Mouse (Mus musculus): ENCODE measurements around the gene Nus1. TPM values are rescaled to one million over a fixed set of nuclear protein-coding genes. Genes with fewer than 3 reads are reported as not detected.

Gene Nus1
- 7.3 and 10.6 TPM in 2 replicates for polyA plus RNA-seq (2012; rRNA removed)

DNA sequence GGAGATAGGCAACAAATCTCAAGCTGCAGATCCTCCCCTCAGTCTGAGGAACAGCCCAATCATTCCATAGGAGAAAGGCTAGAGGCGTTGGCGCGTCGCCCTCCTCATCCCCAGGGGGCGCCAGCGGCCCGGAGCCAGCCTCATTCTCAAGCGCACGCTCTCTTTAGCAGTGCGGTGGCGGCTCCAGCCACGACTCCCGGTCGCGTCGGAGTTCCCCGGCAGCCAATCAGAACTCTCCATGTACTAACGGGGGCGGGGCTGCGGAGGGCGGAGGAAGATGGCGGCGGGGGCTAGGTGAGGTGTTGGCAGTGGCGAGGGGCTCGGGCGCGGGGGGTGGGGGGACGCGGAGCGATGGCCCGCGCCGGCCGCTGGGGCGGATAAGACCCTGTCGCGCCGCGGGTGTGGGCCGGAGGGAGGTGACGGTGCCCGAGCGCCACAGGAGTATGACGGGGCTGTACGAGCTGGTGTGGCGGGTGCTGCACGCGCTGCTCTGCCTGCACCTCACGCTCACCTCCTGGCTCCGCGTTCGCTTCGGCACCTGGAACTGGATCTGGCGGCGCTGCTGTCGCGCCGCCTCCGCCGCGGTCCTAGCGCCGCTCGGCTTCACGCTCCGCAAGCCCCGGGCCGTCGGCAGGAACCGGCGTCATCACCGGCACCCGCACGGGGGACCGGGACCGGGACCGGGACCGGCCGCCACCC is at the start of gene Nus1:
TSS of gene Nus1 (plus strand) at position 249 of the 699 bp plus-strand sequence.
- peak; percentile 92 for TF ChIP-seq CTCF (IDR thresholded peaks at IDR 0.05; ENCODE audit: extremely low read depth, insufficient read depth, insufficient read length, insufficient replicate concordance)
- TF ChIP-seq POLR2A (IDR thresholded peaks at IDR 0.05; ENCODE audit: low read depth, low read length), result peak; percentile 22
- DNase-seq (ENCODE audit: low read depth in 1 of 2, low spot score in 2 of 2), result peak; percentile 89 to 92
- H3K4me3 ChIP-seq (ENCODE audit: extremely low read depth, insufficient read depth, insufficient read length), result peak within 1 kb of the TSS; percentile 87
- WGBS, result 1% methylated on average over 76 of the region's 79 CpGs
- no peaks in the 10 kb centered on the region for H3K27me3 ChIP-seq (ENCODE audit: control insufficient read depth, insufficient read depth, low read length)
- no peaks in the 10 kb centered on the region for H3K36me3 ChIP-seq (ENCODE audit: control insufficient read depth, insufficient read depth, low read length)
- H3K4me1 ChIP-seq (ENCODE audit: control insufficient read depth, insufficient read depth, insufficient read length), result peaks cover 9% of the 10 kb centered on the region
- H3K27ac ChIP-seq (ENCODE audit: insufficient read depth, low read length), result peak within 1 kb of the TSS; percentile 79

DNA sequence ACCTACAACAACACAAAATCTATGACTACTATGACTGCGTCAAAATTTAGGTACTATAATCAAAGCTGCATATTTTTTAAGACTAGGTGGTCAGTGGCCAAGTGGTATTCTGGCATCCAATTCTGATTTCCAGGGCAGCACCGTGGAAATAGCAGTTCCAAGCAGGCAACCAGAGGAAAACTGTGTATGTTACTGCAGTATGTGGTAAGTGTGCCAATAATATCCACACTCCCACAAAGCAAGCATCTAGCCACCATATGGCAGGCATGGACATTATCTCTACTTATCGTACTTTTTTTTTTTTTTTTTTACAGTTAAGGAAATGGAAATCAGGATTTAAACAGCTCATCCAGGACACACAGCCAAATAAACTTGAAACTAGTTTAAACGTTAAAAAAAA is 49.0 kb upstream of the Nus1 start:
- no peak overlapping the region for H3K27ac ChIP-seq (ENCODE audit: insufficient read depth, low read length)
- H3K27me3 ChIP-seq (ENCODE audit: control insufficient read depth, insufficient read depth, low read length), result no peaks in the 10 kb centered on the region
- DNase-seq (ENCODE audit: low read depth in 1 of 2, low spot score in 2 of 2), result no peak
- 0 out of 2 replicates have a peak, but pooled peaks cover 1% of the 10 kb centered on the region for H3K36me3 ChIP-seq (ENCODE audit: control insufficient read depth, insufficient read depth, low read length)
- TF ChIP-seq POLR2A (IDR thresholded peaks at IDR 0.05; ENCODE audit: low read depth, low read length), result no peak
- no peak for TF ChIP-seq CTCF (IDR thresholded peaks at IDR 0.05; ENCODE audit: extremely low read depth, insufficient read depth, insufficient read length, insufficient replicate concordance)
- H3K4me1 ChIP-seq (ENCODE audit: control insufficient read depth, insufficient read depth, insufficient read length), result no peaks in the 10 kb centered on the region; the same call in 1 of the 2 replicates
- WGBS, result 88% methylated on average over 4 of the region's 4 CpGs
- no peak overlapping the region for H3K4me3 ChIP-seq (ENCODE audit: extremely low read depth, insufficient read depth, insufficient read length)

DNA sequence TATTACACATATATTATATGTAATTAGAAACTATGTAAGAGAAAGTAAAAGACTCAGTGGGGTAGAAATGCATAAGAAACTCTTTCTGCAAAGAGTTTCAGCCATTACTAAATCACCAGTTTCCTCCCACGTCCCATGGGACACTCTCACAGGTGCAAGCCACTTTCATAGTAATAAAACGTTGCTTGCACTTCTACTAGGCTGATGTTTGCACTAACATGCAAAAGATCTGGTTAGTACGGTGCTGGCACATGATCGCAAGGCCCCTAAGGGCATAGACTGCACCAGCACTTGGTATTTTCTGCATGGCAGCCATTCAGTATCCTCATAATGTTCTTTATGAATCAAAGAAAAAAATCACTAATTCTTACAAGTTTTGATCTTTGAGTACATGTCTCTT is 43.5 kb upstream of the Nus1 start:
- Histone ChIP-seq H3K27ac (ENCODE audit: insufficient read depth, low read length) (no peak overlapping the region), H3K36me3 (ENCODE audit: control insufficient read depth, insufficient read depth, low read length) (no peaks in the 10 kb centered on the region), H3K4me1 (ENCODE audit: control insufficient read depth, insufficient read depth, insufficient read length) (peaks cover 2% of the 10 kb centered on the region; the same call in 1 of the 2 replicates), H3K4me3 (ENCODE audit: extremely low read depth, insufficient read depth, insufficient read length) (no peak overlapping the region), H3K27me3 (ENCODE audit: control insufficient read depth, insufficient read depth, low read length) (no peaks in the 10 kb centered on the region)
- WGBS, result 50% methylated on average over 4 of the region's 4 CpGs
- TF ChIP-seq CTCF (IDR thresholded peaks at IDR 0.05; ENCODE audit: extremely low read depth, insufficient read depth, insufficient read length, insufficient replicate concordance) (no peak), POLR2A (IDR thresholded peaks at IDR 0.05; ENCODE audit: low read depth, low read length) (no peak)
- DNase-seq (ENCODE audit: low read depth in 1 of 2, low spot score in 2 of 2), result peak; percentile 69 to 74

DNA sequence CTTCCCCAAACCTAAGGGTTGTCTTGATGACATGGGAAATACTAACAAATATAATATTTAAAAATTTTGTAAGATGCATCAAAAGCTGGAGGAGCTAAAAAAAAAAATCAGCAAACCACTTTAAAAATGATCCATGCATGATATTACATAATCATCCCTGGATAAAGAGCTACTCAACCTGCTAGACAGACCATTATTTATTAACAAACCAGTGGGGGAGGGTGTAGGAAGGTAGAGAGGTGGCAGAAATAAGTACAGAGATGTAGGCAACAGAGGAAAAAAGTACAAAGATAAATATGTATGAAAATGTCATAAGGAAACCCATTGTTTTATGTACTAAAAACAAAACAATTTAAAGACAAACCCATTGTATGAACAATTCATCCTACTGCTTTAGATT is 42.7 kb upstream of the Nus1 start:
- TF ChIP-seq POLR2A (IDR thresholded peaks at IDR 0.05; ENCODE audit: low read depth, low read length), result no peak
- TF ChIP-seq CTCF (IDR thresholded peaks at IDR 0.05; ENCODE audit: extremely low read depth, insufficient read depth, insufficient read length, insufficient replicate concordance), result no peak
- H3K4me3 ChIP-seq (ENCODE audit: extremely low read depth, insufficient read depth, insufficient read length), result no peak overlapping the region
- H3K36me3 ChIP-seq (ENCODE audit: control insufficient read depth, insufficient read depth, low read length), result no peaks in the 10 kb centered on the region
- peaks cover 2% of the 10 kb centered on the region; the same call in 1 of the 2 replicates for H3K4me1 ChIP-seq (ENCODE audit: control insufficient read depth, insufficient read depth, insufficient read length)
- H3K27ac ChIP-seq (ENCODE audit: insufficient read depth, low read length), result no peak overlapping the region
- no peaks in the 10 kb centered on the region for H3K27me3 ChIP-seq (ENCODE audit: control insufficient read depth, insufficient read depth, low read length)
- DNase-seq (ENCODE audit: low read depth in 1 of 2, low spot score in 2 of 2), result no peak

DNA sequence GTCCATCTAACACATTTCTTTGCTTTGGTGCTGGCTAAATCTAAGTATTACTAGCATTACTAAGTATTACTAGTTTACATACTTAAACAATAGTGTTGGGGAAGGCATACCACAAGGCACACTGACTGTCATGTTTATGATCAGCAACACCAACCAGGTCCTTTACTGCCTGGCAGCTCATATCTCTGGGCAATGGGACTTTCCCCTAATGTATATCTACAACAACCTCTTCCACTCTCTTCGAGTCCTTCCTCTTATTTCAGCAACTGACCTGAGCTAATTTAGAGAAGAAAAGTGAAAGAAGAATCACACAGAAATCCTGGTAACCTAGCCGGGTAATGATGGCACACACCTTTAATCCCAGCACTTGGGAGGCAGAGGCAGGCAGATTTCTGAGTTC is 40.9 kb upstream of the Nus1 start:
- H3K4me1 ChIP-seq (ENCODE audit: control insufficient read depth, insufficient read depth, insufficient read length), result 0 out of 2 replicates have a peak, but pooled peaks cover 2% of the 10 kb centered on the region
- H3K27me3 ChIP-seq (ENCODE audit: control insufficient read depth, insufficient read depth, low read length), result no peaks in the 10 kb centered on the region
- H3K27ac ChIP-seq (ENCODE audit: insufficient read depth, low read length), result 0 out of 2 replicates have a peak overlapping the region, but pooled peaks have one; percentile 18
- WGBS, result 18% methylated on average over 2 of the region's 2 CpGs
- TF ChIP-seq CTCF (IDR thresholded peaks at IDR 0.05; ENCODE audit: extremely low read depth, insufficient read depth, insufficient read length, insufficient replicate concordance) (no peak), POLR2A (IDR thresholded peaks at IDR 0.05; ENCODE audit: low read depth, low read length) (no peak)
- H3K4me3 ChIP-seq (ENCODE audit: extremely low read depth, insufficient read depth, insufficient read length), result no peak overlapping the region; the same call in 1 of the 2 replicates
- no peaks in the 10 kb centered on the region for H3K36me3 ChIP-seq (ENCODE audit: control insufficient read depth, insufficient read depth, low read length)
- DNase-seq (ENCODE audit: low read depth in 1 of 2, low spot score in 2 of 2), result peak in 1 of 2 experiments; percentile 21

DNA sequence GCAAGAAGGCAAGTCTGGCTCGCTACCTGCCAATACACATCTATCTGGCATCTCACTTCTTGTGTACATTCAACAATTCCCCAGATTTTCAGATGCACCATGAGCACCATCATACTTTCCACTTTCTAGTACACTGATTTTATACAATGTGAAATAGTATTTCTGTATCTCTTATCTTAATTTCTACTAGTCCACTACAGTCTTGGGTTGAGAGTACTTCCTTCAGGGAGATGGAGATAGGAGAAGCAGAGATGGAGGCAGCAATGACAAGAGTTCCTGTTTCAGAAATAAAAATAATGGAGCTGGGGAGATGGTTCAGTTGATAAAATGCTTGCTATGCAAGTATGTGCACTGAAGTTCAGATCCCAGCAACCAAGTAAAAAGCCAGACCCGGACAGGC is 39.5 kb upstream of the Nus1 start:
- no peaks in the 10 kb centered on the region for H3K36me3 ChIP-seq (ENCODE audit: control insufficient read depth, insufficient read depth, low read length)
- WGBS, result 94% methylated on average over 2 of the region's 2 CpGs
- H3K4me1 ChIP-seq (ENCODE audit: control insufficient read depth, insufficient read depth, insufficient read length), result 0 out of 2 replicates have a peak, but pooled peaks cover 2% of the 10 kb centered on the region
- no peak for TF ChIP-seq CTCF (IDR thresholded peaks at IDR 0.05; ENCODE audit: extremely low read depth, insufficient read depth, insufficient read length, insufficient replicate concordance)
- no peak for TF ChIP-seq POLR2A (IDR thresholded peaks at IDR 0.05; ENCODE audit: low read depth, low read length)
- no peak overlapping the region for H3K27ac ChIP-seq (ENCODE audit: insufficient read depth, low read length)
- H3K4me3 ChIP-seq (ENCODE audit: extremely low read depth, insufficient read depth, insufficient read length), result no peak overlapping the region; the same call in 1 of the 2 replicates
- H3K27me3 ChIP-seq (ENCODE audit: control insufficient read depth, insufficient read depth, low read length), result no peaks in the 10 kb centered on the region
- DNase-seq (ENCODE audit: low read depth in 1 of 2, low spot score in 2 of 2), result no peak

DNA sequence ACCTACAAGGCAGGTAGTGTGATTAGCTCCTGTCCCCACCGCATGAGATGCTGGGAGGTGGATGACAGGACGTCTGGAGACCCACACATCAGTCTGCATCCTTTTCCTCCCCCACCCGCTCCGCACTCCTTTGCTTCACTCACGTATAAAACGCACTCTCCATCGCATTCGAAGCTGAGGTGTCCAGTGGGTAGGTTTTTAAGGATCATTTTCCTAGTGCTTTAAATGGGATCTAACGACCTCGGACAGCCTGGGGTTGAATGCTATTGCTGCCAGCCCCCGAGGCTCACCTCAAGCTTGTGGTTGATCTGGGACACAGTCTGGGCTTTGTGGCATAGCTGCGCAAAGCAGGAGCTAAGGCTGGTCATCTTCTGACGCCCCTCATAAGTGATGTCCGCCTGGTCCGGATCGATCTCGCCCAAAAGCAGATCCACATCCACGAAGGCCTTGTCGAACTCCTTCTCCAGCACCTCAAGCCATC is 36.0 kb upstream of the Nus1 start:
- H3K27ac ChIP-seq (ENCODE audit: insufficient read depth, low read length), result peak overlapping the region; percentile 75
- peak in 1 of 2 experiments; percentile 11 for DNase-seq (ENCODE audit: low read depth in 1 of 2, low spot score in 2 of 2)
- no peaks in the 10 kb centered on the region for H3K4me1 ChIP-seq (ENCODE audit: control insufficient read depth, insufficient read depth, insufficient read length)
- WGBS, result under 1% methylated on average over 19 of the region's 19 CpGs
- H3K36me3 ChIP-seq (ENCODE audit: control insufficient read depth, insufficient read depth, low read length), result no peaks in the 10 kb centered on the region
- H3K27me3 ChIP-seq (ENCODE audit: control insufficient read depth, insufficient read depth, low read length), result no peaks in the 10 kb centered on the region
- TF ChIP-seq CTCF (IDR thresholded peaks at IDR 0.05; ENCODE audit: extremely low read depth, insufficient read depth, insufficient read length, insufficient replicate concordance) (no peak), POLR2A (IDR thresholded peaks at IDR 0.05; ENCODE audit: low read depth, low read length) (no peak)
- H3K4me3 ChIP-seq (ENCODE audit: extremely low read depth, insufficient read depth, insufficient read length), result peak overlapping the region; percentile 83

Data from spleen, adult 2 months (tissue).